Mouse (Mus musculus) thymus, postnatal 0 days (tissue): ENCODE data around the gene Vps37c. TPM values are rescaled to one million over a fixed set of nuclear protein-coding genes. Genes with fewer than 3 reads are reported as not detected.

ENCODE experiments used
- DNase-seq: peaks from one replicate; pipeline ENCODE4 v3.0.0-alpha.2; 2015; ENCODE audit warnings: low spot score
- polyA plus RNA-seq: library from polyadenylated mRNA; unstranded; fragments of >200 nt; fragmentation: Nextera tagmentation; extraction: Ambion mirVana; gene quantifications from 2 replicates; pipeline ENCODE4 v1.2.1, GENCODE M21; 2015

Gene Vps37c
- polyA plus RNA-seq, 1 experiment from 2014 or later: 14.6 TPM

GRCm38 (mm10) chr19:10740641-10741440 is 52.3 kb downstream of the Vps37c start:
- DNase-seq: peak; percentile 85

GRCm38 (mm10) chr19:10742145-10742544 is 53.6 kb downstream of the Vps37c start:
- no peak for DNase-seq

- no peak for DNase-seq
These were observed 54.0 kb downstream of the Vps37c start for GRCm38 (mm10) chr19:10742565-10742964.

GRCm38 (mm10) chr19:10747182-10747581 is 58.6 kb downstream of the Vps37c start:
- no peak for DNase-seq

GRCm38 (mm10) chr19:10747718-10748117 is 59.2 kb downstream of the Vps37c start:
- DNase-seq: no peak

- DNase-seq: no peak
These were observed 60.0 kb downstream of the Vps37c start for GRCm38 (mm10) chr19:10748401-10749102.

GRCm38 (mm10) chr19:10749295-10749694 is 60.8 kb downstream of the Vps37c start:
- no peak for DNase-seq

GRCm38 (mm10) chr19:10750161-10750560 is 61.6 kb downstream of the Vps37c start:
- DNase-seq: no peak

GRCm38 (mm10) chr19:10751607-10752006 is 63.1 kb downstream of the Vps37c start:
- peak; percentile 84 for DNase-seq

GRCm38 (mm10) chr19:10752106-10752505 is 63.6 kb downstream of the Vps37c start:
- DNase-seq: no peak

- DNase-seq: no peak
These were observed 64.1 kb downstream of the Vps37c start for GRCm38 (mm10) chr19:10752646-10753045.

GRCm38 (mm10) chr19:10757125-10757524 is 68.6 kb downstream of the Vps37c start:
- DNase-seq: peak; percentile 35

- no peak for DNase-seq
These were observed 69.0 kb downstream of the Vps37c start for GRCm38 (mm10) chr19:10757526-10757925.

GRCm38 (mm10) chr19:10758708-10759107 is 70.2 kb downstream of the Vps37c start:
- no peak for DNase-seq

- no peak for DNase-seq
These were observed 71.0 kb downstream of the Vps37c start for GRCm38 (mm10) chr19:10759525-10759924.

- DNase-seq: peak; percentile 63
These were observed 71.7 kb downstream of the Vps37c start for GRCm38 (mm10) chr19:10759983-10760831.

- DNase-seq: no peak
These were observed 73.4 kb downstream of the Vps37c start for GRCm38 (mm10) chr19:10761794-10762415.

GRCm38 (mm10) chr19:10762468-10762867 is 73.9 kb downstream of the Vps37c start:
- DNase-seq: no peak

- no peak for DNase-seq
These were observed 75.0 kb downstream of the Vps37c start for GRCm38 (mm10) chr19:10763381-10764031.
